Mouse (Mus musculus) lung, embryonic 15.5 days (tissue): Measurements from ENCODE around the gene Nfic. TPM values are rescaled to one million over a fixed set of nuclear protein-coding genes. Genes with fewer than 3 reads are reported as not detected.
A peak's percentile ranks its signal among the peaks of the same experiment; 100 is the strongest.

Experiments
- ATAC-seq: fragments of 200-750 bp; cut with Nextera tagmentation; 2 replicates; pipeline ENCODE4 v1.8.0; 2017; ENCODE audit warnings: moderate number of reproducible peaks, borderline replicate concordance; ENCODE audit not compliant: low FRiP score, low TSS enrichment; ENCODE audit errors: extremely low read depth
- H3K27ac ChIP-seq: fragments of 300-500 bp; sonication (generic); 2 replicates; pipeline ENCODE4 v1.5.1; 2015; ENCODE audit warnings: moderate library complexity, mild to moderate bottlenecking, inconsistent platforms
- H3K27me3 ChIP-seq: fragments of 300-500 bp; sonication (generic); 2 replicates; pipeline ENCODE4 v1.6.1; 2015; ENCODE audit warnings: inconsistent platforms
- H3K36me3 ChIP-seq: fragments of 300-500 bp; sonication (generic); 2 replicates; pipeline ENCODE4 v1.6.1; 2015; ENCODE audit warnings: inconsistent platforms
- H3K4me1 ChIP-seq: fragments of 300-500 bp; sonication (generic); 2 replicates; pipeline ENCODE4 v1.6.1; 2015; ENCODE audit warnings: inconsistent platforms
- H3K4me2 ChIP-seq: fragments of 300-500 bp; sonication (generic); 2 replicates; pipeline ENCODE4 v1.6.1; 2015; ENCODE audit warnings: inconsistent platforms, mild to moderate bottlenecking, moderate library complexity
- H3K4me3 ChIP-seq: fragments of 300-500 bp; sonication (generic); 2 replicates; pipeline ENCODE4 v1.5.1; 2015; ENCODE audit warnings: mild to moderate bottlenecking, inconsistent platforms
- H3K9ac ChIP-seq: fragments of 300-500 bp; sonication (generic); 2 replicates; pipeline ENCODE4 v1.6.1; 2015; ENCODE audit warnings: inconsistent platforms
- H3K9me3 ChIP-seq: fragments of 300-500 bp; sonication (generic); 2 replicates; pipeline ENCODE4 v1.6.1; 2016; ENCODE audit warnings: inconsistent platforms
- WGBS: fragments of 180-500 bp; shearing (Covaris S2); methylation state at CpG from one replicate; pipeline ENCODE4 v1.1.7; 2015; 5-methylcytosine and 5-hydroxymethylcytosine counted together
- polyA plus RNA-seq: library from polyadenylated mRNA; unstranded; fragments of >200 nt; fragmentation: Nextera tagmentation; extraction: Ambion mirVana; gene quantifications from 2 replicates; pipeline ENCODE4 v1.2.1, GENCODE M21; 2015

The Nfic gene
- polyA plus RNA-seq, 1 experiment from 2014 or later: 86.0 TPM

GRCm38 (mm10) chr10:81433541-81434289, 21.7 kb downstream of the Nfic start:
- Histone ChIP-seq H3K27me3 (no peaks in the 10 kb centered on the region), H3K27ac (peak overlapping the region; percentile 38; the same call in 1 of the 2 replicates), H3K4me3 (no peak overlapping the region), H3K4me2 (peak overlapping the region; percentile 54; the same call in 1 of the 2 replicates), H3K36me3 (no peaks in the 10 kb centered on the region), H3K9ac (no peak overlapping the region; the same call in 1 of the 2 replicates), H3K9me3 (no peaks in the 10 kb centered on the region), H3K4me1 (peaks cover 47% of the 10 kb centered on the region)
- 74% methylated on average over 26 of the region's 26 CpGs for WGBS
- no peak for ATAC-seq

GRCm38 (mm10) chr10:81432868-81433262, 22.6 kb downstream of the Nfic start:
- no peak overlapping the region for H3K27ac ChIP-seq
- H3K9me3 ChIP-seq: no peaks in the 10 kb centered on the region
- WGBS: 2% methylated on average over 17 of the region's 17 CpGs
- H3K4me3 ChIP-seq: peak overlapping the region; percentile 19
- H3K9ac ChIP-seq: no peak overlapping the region; the same call in 1 of the 2 replicates
- H3K4me2 ChIP-seq: peak overlapping the region; percentile 54
- peak; percentile 86 for ATAC-seq
- H3K36me3 ChIP-seq: no peaks in the 10 kb centered on the region
- H3K27me3 ChIP-seq: 0 out of 2 replicates have a peak, but pooled peaks cover 3% of the 10 kb centered on the region
- H3K4me1 ChIP-seq: peaks cover 47% of the 10 kb centered on the region

GRCm38 (mm10) chr10:81432169-81432867, 23.1 kb downstream of the Nfic start:
- peak overlapping the region; percentile 10; the same call in 1 of the 2 replicates for H3K4me3 ChIP-seq
- no peak overlapping the region for H3K9ac ChIP-seq
- ATAC-seq: no peak
- H3K4me1 ChIP-seq: peaks cover 49% of the 10 kb centered on the region
- H3K36me3 ChIP-seq: no peaks in the 10 kb centered on the region
- H3K27me3 ChIP-seq: 0 out of 2 replicates have a peak, but pooled peaks cover 3% of the 10 kb centered on the region
- 60% methylated on average over 21 of the region's 21 CpGs for WGBS
- no peak overlapping the region for H3K27ac ChIP-seq
- H3K4me2 ChIP-seq: peak overlapping the region; percentile 54
- H3K9me3 ChIP-seq: no peaks in the 10 kb centered on the region

- H3K9me3 ChIP-seq: no peaks in the 10 kb centered on the region
- no peaks in the 10 kb centered on the region for H3K36me3 ChIP-seq
- ATAC-seq: no peak
- 15% methylated on average over 14 of the region's 15 CpGs for WGBS
- H3K9ac ChIP-seq: no peak overlapping the region
- peaks cover 52% of the 10 kb centered on the region for H3K4me1 ChIP-seq
- H3K4me2 ChIP-seq: peak overlapping the region; percentile 97
- H3K4me3 ChIP-seq: peak overlapping the region; percentile 80
- peak overlapping the region; percentile 97; the same call in 1 of the 2 replicates for H3K27ac ChIP-seq
- H3K27me3 ChIP-seq: 0 out of 2 replicates have a peak, but pooled peaks cover 3% of the 10 kb centered on the region
Observed at GRCm38 (mm10) chr10:81431526-81432168, 23.8 kb downstream of the Nfic start.

- peaks cover 52% of the 10 kb centered on the region for H3K4me1 ChIP-seq
- H3K27me3 ChIP-seq: 0 out of 2 replicates have a peak, but pooled peaks cover 3% of the 10 kb centered on the region
- no peaks in the 10 kb centered on the region for H3K9me3 ChIP-seq
- peak overlapping the region; percentile 97 for H3K27ac ChIP-seq
- peak overlapping the region; percentile 97 for H3K4me2 ChIP-seq
- peak overlapping the region; percentile 80 for H3K4me3 ChIP-seq
- 3% methylated on average over 25 of the region's 70 CpGs for WGBS
- 0 out of 2 replicates have a peak, but pooled peaks have one; percentile 2 for ATAC-seq
- peak overlapping the region; percentile 77 for H3K9ac ChIP-seq
- no peaks in the 10 kb centered on the region for H3K36me3 ChIP-seq
Observed at GRCm38 (mm10) chr10:81430831-81431525, 24.5 kb downstream of the Nfic start.

- peak overlapping the region; percentile 97 for H3K27ac ChIP-seq
- H3K4me2 ChIP-seq: peak overlapping the region; percentile 97
- H3K4me3 ChIP-seq: peak overlapping the region; percentile 80
- H3K9ac ChIP-seq: peak overlapping the region; percentile 77
- WGBS: 0% methylated on average over 53 of the region's 89 CpGs
- no peaks in the 10 kb centered on the region for H3K36me3 ChIP-seq
- H3K9me3 ChIP-seq: no peaks in the 10 kb centered on the region
- ATAC-seq: peak; percentile 25
- peaks cover 56% of the 10 kb centered on the region for H3K4me1 ChIP-seq
- 0 out of 2 replicates have a peak, but pooled peaks cover 3% of the 10 kb centered on the region for H3K27me3 ChIP-seq
Observed at GRCm38 (mm10) chr10:81430141-81430830, 25.1 kb downstream of the Nfic start.

- under 1% methylated on average over 20 of the region's 20 CpGs for WGBS
- peak overlapping the region; percentile 97 for H3K27ac ChIP-seq
- H3K27me3 ChIP-seq: 0 out of 2 replicates have a peak, but pooled peaks cover 3% of the 10 kb centered on the region
- H3K9me3 ChIP-seq: no peaks in the 10 kb centered on the region
- peak overlapping the region; percentile 97 for H3K4me2 ChIP-seq
- ATAC-seq: peak; percentile 29
- H3K4me3 ChIP-seq: peak overlapping the region; percentile 80
- no peaks in the 10 kb centered on the region for H3K36me3 ChIP-seq
- peak overlapping the region; percentile 77 for H3K9ac ChIP-seq
- peaks cover 56% of the 10 kb centered on the region for H3K4me1 ChIP-seq
Observed at GRCm38 (mm10) chr10:81429605-81430061, 25.8 kb downstream of the Nfic start.

GRCm38 (mm10) chr10:81429092-81429491, 26.3 kb downstream of the Nfic start:
- no peaks in the 10 kb centered on the region for H3K36me3 ChIP-seq
- peak overlapping the region; percentile 97 for H3K27ac ChIP-seq
- H3K27me3 ChIP-seq: 0 out of 2 replicates have a peak, but pooled peaks cover 3% of the 10 kb centered on the region
- 34% methylated on average over 2 of the region's 2 CpGs for WGBS
- H3K4me1 ChIP-seq: peaks cover 56% of the 10 kb centered on the region
- H3K9ac ChIP-seq: no peak overlapping the region
- H3K4me2 ChIP-seq: peak overlapping the region; percentile 97
- no peak for ATAC-seq
- peak overlapping the region; percentile 80 for H3K4me3 ChIP-seq
- no peaks in the 10 kb centered on the region for H3K9me3 ChIP-seq

- no peak overlapping the region for H3K27ac ChIP-seq
- no peak overlapping the region for H3K9ac ChIP-seq
- ATAC-seq: no peak
- H3K4me3 ChIP-seq: no peak overlapping the region
- no peaks in the 10 kb centered on the region for H3K36me3 ChIP-seq
- 86% methylated on average over 7 of the region's 7 CpGs for WGBS
- H3K9me3 ChIP-seq: no peaks in the 10 kb centered on the region
- peaks cover 55% of the 10 kb centered on the region for H3K4me1 ChIP-seq
- no peak overlapping the region for H3K4me2 ChIP-seq
- 0 out of 2 replicates have a peak, but pooled peaks cover 3% of the 10 kb centered on the region for H3K27me3 ChIP-seq
Observed at GRCm38 (mm10) chr10:81428507-81428870, 26.9 kb downstream of the Nfic start.

- Histone ChIP-seq H3K4me1 (peaks cover 50% of the 10 kb centered on the region), H3K27ac (no peak overlapping the region), H3K4me3 (no peak overlapping the region), H3K9ac (no peak overlapping the region), H3K27me3 (0 out of 2 replicates have a peak, but pooled peaks cover 3% of the 10 kb centered on the region), H3K36me3 (no peaks in the 10 kb centered on the region), H3K4me2 (no peak overlapping the region), H3K9me3 (no peaks in the 10 kb centered on the region)
- ATAC-seq: no peak
- 74% methylated on average over 8 of the region's 8 CpGs for WGBS
Observed at GRCm38 (mm10) chr10:81427804-81428506, 27.5 kb downstream of the Nfic start.
